Mouse (Mus musculus) lung, adult 2 months (tissue): Measurements from ENCODE around the gene Olfr1013.

Experiments used
- CTCF ChIP-seq: fragments of 200-500 bp; IDR thresholded peaks from 2 replicates; pipeline ENCODE4 v1.5.1; 2011; ENCODE audit warnings: mild to moderate bottlenecking, low read length, control low read depth; ENCODE audit not compliant: insufficient read depth
- POLR2A ChIP-seq: fragments of 200-500 bp; IDR thresholded peaks from 2 replicates; pipeline ENCODE4 v1.6.1; 2011; ENCODE audit warnings: low read depth, mild to moderate bottlenecking, control low read depth, low read length, borderline replicate concordance; ENCODE audit errors: extremely low read depth

DNA sequence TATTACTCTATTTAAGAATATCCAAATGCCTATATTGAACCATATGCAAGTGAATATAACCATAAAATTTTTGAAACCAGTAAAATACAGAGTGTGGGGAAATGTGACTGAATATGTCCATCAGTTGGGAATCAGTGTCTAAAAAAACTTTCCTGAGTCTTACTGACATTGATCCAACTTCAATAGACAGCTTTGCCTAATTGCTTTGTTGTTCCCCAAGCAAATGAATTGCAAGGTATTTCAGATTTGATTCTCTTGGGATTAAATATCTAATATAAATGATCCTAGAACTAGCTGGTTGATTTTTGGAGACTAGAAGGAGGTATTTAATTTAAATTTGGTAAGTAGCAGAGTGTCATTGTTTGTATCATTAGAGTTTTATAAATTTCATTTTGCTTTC is 5.5 kb downstream of the Olfr1013 start, which contains the start of gene Olfr1014:
- no peak for TF ChIP-seq CTCF
- no peak for TF ChIP-seq POLR2A
